Mouse (Mus musculus) ovary, postnatal 14 days (tissue): Measurements from ENCODE around the gene Gins2.

Experiments used
- DNase-seq: peaks from one replicate; pipeline ENCODE4 v3.0.0; 2022; ENCODE audit warnings: low spot score

Gene Gins2

DNA sequence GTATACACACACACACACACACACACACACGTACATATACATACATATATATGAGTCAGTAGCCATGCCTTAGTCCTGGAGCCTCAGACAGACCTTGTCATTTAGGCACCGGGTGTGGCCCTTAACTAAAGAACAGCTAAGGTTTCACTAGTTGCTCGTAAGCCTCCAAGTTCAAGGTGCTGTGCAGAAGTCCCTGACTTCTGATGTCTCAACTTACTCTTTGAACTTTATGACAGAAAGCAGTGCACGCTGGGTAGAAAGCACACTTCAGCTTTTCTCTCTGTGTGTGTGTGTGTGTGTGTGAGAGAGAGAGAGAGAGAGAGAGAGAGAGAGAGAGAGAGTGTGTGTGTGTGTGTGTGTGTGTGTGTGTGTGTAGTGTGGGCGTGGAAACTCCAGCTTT lies 44.9 kb downstream of the Gins2 start:
- no peak for DNase-seq

DNA sequence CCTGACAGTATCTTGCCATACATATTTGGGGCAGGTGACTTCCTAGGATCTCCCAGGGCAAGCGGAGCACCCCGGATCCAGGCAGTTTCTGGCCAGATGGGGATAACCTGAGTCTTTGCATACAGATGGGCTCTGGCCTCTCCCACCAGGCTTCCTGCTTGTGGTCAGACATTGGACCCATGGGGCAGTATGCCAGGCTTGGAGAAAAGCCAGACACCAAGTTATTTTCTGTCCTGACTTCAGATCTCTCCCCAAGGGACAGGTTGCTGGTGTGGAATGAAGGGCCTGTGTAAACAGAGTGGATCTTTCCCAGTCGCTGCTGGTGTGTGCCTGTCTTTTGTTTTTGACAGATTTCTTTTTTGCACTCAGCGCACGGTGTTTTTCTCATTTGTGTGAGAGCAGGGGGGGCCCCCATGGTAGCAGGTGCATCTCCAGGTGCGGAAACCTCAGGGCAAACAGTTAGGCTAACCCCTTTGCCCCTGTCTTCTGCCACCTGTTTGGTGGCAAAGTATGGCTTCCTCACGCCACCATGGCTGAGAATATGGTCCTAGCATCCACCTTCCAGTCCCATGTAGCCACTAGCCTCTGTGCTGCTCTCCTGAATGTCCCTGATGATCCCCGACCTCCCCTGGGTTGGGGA lies 45.6 kb downstream of the Gins2 start:
- no peak for DNase-seq

GRCm38 (mm10) chr8:120542995-120543394 lies 46.1 kb downstream of the Gins2 start:
- DNase-seq = no peak

- no peak for DNase-seq
Measured at GRCm38 (mm10) chr8:120539775-120540625, 49.1 kb downstream of the Gins2 start.

DNA sequence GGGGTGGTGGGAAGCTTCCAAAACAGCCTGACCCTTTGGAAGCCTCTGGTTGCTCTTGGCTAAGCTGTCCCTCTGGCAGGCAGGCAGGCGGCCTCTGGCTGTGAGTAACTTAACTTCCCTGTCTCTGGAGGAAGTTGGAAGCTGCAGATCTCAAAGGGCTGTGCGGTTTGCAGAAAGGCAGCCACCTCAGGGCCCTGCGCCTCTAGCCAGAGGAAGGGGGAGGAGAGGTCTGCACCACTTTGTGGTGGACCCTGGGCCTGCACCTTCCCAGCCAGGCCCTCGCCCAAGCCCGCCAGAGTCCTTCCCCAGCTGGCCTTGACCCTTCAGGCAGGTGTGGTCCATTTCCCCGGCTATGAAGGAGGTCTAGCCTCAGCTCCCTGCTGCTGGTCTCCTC lies 49.7 kb downstream of the Gins2 start:
- DNase-seq = no peak

DNA sequence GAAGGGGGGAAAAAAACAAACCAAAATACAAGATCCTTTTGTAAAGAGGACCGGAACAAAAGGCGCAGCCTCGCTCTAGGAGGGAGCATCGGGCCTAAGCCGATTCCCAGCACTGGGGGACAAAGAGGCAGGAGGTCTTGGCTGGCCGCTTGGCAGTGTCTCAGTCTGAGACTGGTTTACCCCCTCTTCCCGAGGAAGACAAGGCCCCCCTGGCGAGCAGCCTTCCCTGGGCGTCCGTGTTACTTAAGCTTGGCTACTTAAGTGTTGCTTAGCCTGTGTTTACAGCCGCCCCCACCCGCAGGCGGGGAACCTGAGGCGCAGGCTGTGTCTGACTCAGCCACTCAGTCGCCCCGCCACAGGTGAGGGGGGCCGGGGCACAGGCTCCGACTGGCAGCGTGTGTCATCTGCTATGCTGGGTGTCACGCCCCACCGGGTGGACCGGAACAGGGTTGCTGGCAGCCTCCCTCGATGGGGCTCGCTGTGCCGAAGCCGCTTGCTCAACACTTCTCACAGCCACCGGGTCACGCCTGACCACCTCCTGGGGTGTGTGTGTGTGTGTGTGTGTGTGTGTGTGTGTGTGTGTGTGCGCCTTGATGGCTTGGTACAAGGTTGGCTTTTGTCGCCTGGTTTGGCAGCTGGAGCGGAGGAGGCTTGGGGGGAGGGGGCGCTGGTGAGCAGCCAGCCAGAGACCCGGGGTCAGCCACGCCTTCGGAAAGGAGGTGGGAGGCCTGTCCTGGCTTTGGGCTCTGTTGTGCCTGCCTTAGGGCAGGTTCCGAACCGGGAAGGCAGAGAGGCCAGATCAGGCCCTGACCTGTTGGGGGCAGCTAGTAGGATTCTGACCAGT lies 50.5 kb downstream of the Gins2 start:
- DNase-seq = peak; percentile 51

GRCm38 (mm10) chr8:120537818-120538396 lies 51.2 kb downstream of the Gins2 start:
- DNase-seq = no peak

DNA sequence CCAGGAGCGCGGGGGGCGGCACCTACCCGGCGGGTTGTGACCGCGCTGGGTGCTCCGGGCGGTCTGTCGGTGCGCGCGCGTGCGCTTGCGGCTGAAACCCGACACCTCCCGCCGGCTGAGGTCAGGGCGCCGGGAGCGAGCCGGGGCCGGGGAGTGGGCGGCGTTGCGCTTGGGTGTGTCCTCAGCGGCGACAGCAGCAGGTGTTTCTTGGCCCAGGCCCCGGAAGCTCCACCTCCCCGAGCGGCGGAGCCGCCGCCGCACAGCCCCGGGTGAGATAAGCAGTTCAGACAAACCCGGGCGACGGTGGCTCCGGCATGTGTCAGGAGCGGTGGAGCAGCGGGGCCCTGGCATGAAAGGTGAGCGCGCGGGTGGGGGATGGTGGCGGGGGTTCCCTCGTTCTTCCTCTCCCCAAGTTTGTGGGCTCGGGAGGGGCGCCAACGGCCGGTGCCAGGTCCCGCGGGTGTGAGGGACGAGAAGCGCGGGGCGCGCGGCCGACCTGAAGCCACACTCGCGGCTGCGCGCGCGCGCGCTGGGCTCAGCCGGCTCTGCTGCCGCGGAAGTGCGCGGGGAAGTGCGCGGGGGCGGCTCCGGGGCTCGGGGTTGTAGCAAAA lies 51.8 kb downstream of the Gins2 start:
- DNase-seq = peak; percentile 56

DNA sequence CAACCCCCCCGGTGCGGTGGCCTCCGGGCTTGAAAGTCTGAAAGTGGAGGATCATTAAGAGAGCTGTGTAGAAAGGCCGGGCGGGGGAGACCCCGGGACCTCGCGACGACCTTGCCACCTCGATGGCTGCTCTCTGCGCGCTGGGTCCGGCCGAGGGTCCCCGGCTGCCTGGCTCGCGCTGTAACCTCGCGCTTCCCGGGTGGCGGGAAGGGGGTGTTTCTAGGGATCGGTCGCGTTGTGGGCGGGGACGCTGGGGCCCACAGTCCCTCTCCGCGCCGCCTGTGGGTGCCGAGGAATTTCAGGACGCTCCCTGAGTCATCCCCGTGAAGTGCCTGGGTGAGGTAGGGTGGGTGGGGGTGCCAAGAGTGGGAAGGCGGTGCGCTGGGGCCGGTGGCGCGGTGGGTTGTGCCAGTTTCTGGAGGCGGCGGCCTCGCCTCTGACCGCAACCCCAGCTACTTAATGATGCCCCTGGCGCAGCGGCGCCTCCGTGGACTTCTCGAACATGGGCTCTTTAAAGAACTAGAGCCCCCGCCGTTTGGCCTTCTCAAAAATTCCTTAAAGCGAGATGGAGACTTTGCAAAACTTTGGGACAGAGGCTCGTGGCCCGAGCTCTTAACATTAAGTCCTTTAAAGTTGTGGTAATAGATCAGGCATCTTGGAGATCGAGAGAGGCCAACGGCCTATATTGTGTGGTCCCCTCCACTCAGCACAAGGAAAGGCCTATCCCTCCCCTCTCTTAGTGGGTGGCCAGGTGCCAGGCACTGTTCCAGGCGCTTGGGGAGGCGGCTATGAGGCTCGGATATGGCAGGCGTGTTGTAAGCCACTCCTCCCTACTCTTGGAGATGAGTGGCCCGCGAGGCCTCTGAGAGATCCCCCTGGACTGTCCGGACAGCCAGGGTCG lies 52.5 kb downstream of the Gins2 start:
- no peak for DNase-seq

GRCm38 (mm10) chr8:120535452-120536305 lies 53.4 kb downstream of the Gins2 start:
- DNase-seq = no peak

GRCm38 (mm10) chr8:120534504-120535368 lies 54.4 kb downstream of the Gins2 start:
- peak; percentile 68 for DNase-seq

DNA sequence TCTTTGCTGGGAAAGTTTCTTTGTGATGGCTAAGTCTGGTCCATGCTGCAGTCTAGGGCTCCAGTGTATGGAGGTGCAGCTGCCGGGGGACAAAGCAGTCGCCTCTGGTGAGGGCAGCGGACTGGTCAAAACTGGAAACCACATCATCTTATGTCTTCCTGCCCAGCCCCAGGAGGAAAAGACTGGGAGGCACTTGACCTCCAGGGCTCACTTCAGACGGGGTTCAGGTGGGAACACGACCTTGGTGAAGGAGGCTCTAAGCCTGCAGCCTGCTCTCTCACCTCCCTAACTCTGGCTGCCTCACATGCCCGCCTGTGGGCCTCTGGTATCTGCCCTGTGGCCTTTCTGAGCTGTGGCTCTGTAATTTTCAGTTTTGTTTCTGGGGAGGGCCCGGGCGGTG lies 55.0 kb downstream of the Gins2 start:
- no peak for DNase-seq

GRCm38 (mm10) chr8:120533380-120533779 lies 55.7 kb downstream of the Gins2 start:
- DNase-seq = no peak

DNA sequence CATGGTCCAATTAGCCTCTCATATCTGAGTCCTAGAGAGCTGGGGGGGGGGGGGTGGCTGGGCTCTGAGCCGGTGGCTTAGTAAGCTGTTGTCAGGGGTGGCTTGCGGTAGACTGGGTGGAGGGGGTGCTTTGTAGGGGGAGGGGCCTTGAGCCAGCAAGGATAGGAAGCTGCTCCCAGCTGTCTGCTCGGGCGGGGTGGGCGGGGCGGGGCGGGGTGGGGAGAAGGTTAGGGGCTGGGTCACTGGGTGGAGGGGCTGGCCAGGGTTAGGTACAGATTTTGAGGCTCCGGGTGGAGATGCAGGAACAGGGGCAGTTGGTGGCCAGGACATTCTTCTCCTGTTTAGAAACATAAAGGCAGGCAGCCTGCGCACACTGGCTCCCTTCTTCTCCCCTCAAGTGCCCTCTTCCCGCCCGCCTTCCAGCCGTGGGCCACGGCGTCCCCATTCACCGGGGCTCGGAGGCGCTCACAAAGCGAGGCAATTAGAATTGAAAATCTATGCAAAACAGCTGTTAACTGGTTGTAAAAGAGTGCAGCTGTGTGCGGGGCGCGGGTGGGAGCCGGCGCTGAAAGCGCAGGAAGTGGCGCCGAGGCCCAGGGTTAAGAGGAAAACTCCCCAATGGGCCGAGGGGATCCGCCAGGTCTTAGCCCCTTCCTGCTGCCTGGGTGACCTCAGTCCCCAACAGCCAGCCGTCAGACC lies 56.4 kb downstream of the Gins2 start:
- no peak for DNase-seq

- no peak for DNase-seq
Measured at GRCm38 (mm10) chr8:120531775-120532516, 57.2 kb downstream of the Gins2 start.

DNA sequence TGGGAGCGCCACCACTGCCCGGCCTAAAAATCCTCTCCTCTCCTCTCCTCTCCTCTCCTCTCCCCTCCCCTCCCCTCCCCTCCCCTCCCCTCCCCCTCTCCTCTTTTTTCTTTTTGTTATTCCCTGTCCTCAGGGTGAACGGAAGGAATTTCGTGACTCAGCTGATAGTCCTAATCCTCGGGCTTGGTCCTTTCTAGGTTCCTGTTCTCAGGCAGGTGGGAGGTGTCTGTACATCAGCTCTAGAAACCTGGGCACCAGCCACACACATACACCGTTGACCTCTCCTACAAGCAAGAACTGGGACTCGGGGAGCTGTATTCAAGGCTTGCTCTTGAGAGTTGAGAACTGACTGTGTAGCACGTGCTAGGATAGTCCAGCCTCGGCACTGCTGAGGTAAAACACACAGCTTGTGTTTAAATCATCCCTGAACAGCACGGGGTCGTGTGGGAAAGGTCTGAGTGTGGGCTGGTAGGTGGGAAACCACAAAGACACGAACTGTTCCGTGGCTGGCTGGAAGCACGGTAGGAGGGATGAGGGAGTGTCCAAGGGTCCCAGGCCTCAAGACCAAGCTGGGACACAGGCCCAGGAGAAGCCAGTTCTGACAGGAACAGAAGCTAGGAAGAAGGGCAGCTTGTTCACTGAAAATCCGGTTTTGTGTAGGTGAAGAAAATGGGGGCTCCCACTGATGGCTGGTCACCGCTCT lies 58.0 kb downstream of the Gins2 start:
- no peak for DNase-seq

DNA sequence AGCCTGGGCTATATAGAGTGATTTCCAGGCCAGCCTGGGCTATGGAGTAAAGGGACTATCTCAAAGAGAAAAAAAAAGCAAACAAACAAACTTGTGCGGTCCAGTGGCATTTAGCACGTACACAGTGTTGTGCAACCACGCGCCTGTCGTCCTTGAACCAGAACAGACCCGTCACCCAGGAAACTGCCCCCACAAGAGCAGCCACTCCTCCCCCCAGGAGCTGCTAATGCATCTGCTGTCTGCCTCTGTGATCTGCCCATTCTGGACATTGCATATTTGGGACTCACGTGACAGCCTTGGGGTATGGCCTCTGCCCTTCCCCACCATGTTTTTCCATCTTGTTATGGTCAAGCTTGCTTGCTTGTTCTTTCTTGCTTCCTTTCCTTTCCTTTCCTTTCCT lies 59.9 kb downstream of the Gins2 start:
- DNase-seq = no peak
